Mouse (Mus musculus): ENCODE measurements around the gene Rpl10a. TPM values are rescaled to one million over a fixed set of nuclear protein-coding genes. Genes with fewer than 3 reads are reported as not detected.

The Rpl10a gene
- polyA plus RNA-seq, 1 experiment from 2014 or later, result 305 TPM

DNA sequence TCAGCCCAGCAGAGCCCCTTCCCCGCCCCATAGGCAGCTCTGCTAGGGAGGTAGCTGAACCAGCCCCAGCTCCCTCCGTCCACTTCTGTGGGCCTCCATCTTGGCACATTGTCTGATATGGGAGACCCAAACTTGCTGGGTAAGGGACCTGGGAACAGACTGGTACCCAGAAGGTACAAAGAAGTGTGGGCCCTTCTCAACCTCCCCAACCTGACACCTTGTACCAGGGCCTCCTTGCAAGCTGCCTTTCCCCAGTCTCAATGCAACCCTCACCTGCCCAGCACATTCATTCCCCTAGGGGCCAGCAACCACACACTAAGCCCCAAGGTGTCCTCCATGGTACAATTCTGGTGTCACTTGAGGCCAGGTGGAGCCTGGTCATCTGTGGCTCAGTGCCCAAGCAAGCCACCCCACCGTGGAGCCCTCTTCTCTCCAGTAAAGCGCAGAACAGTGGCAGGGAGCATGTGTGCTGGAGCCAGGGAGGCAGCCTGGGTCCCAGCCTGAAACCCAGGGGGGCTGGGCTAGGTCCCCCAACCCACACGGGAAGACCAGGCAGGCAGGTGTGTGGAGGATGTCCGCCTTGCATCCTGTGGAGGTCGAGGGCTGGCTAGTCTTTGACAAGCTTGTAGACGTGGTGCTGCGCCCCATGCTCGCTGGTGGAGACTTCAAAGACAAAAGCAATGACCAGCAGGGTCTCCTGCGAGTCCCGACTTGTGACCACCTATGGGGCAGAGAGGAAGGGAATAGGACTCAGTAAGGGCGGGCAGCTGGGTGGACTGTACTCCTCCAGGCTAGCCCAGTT is 4.0 kb downstream of the Rpl10a start:
- Histone ChIP-seq H3K36me3 (peaks cover 39% of the 10 kb centered on the region), H3K27ac (peak overlapping the region; percentile 44), H3K9ac (no peak overlapping the region), H3K4me3 (no peak overlapping the region), H3K27me3 (no peaks in the 10 kb centered on the region), H3K9me3 (replicated peaks) (no peaks in the 10 kb centered on the region), H3K4me1 (replicated peaks) (peaks cover 54% of the 10 kb centered on the region), H3K4me2 (no peak overlapping the region)
- no peak for ATAC-seq (replicated peaks; ENCODE audit: insufficient number of reproducible peaks, insufficient read depth, low FRiP score, low read depth)
- WGBS, result 50% methylated on average over 12 of the region's 13 CpGs

DNA sequence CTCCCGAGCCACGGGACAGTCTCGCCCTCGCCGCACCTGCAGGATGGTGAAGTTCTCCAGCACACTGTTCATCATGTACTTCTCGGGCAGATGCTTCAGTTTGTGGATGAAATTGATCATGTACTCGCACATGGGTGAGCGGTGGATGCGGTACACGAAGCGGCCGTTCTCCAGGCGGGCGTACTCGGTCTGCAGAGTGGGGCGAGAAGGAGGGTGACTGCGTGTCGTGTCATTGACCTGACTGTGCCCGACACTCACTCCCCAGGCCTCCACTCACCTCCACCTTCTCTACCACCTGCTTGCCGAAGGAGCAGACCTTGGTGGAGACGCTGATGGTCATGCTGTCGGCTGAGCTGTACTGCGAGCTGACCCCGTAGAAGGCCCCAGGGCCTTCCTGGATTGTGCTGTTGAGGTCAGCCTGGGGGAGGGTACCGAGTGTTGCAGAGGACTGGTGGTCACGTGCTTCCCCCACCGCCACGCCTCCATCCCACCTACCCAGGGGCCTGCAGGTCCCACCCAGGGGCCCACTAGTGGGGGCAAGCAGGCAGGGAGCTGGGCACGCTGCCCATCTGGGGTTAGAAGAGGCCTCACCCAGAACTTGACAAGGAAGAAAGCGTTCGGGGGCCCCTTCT is 4.8 kb downstream of the Rpl10a start:
- peaks cover 47% of the 10 kb centered on the region for H3K4me1 ChIP-seq (replicated peaks)
- H3K9me3 ChIP-seq (replicated peaks), result no peaks in the 10 kb centered on the region
- H3K4me3 ChIP-seq, result no peak overlapping the region
- peak overlapping the region; percentile 26 for H3K9ac ChIP-seq
- 52% methylated on average over 31 of the region's 31 CpGs for WGBS
- H3K4me2 ChIP-seq, result 0 out of 2 replicates have a peak overlapping the region, but pooled peaks have one; percentile 22
- no peak for ATAC-seq (replicated peaks; ENCODE audit: insufficient number of reproducible peaks, insufficient read depth, low FRiP score, low read depth)
- H3K36me3 ChIP-seq, result peaks cover 41% of the 10 kb centered on the region
- H3K27me3 ChIP-seq, result no peaks in the 10 kb centered on the region
- peak overlapping the region; percentile 44 for H3K27ac ChIP-seq

DNA sequence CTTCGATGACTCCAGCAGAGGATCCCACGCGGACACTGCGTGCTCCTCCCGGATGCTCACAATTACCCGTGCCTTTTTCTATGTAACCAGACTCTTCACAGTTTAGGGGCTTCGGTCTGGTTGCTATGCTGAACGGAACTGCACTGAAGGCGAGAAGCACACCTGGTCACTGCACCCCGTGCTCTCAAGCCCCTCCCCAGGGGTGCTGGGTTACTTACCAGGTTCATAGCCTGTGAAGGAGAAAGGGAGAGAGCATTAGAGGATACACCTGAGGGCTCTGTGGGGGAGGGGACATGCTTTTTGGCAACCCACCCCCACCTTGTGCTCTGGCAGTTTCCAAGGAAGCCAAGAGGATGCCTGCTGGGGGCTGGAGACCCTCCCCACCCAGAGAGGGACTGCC is 7.0 kb downstream of the Rpl10a start:
- Histone ChIP-seq H3K27me3 (no peaks in the 10 kb centered on the region), H3K9ac (no peak overlapping the region; the same call in 1 of the 2 replicates), H3K27ac (no peak overlapping the region), H3K4me2 (no peak overlapping the region), H3K9me3 (replicated peaks) (no peaks in the 10 kb centered on the region), H3K36me3 (peaks cover 50% of the 10 kb centered on the region), H3K4me1 (replicated peaks) (peaks cover 44% of the 10 kb centered on the region), H3K4me3 (no peak overlapping the region)
- no peak for ATAC-seq (replicated peaks; ENCODE audit: insufficient number of reproducible peaks, insufficient read depth, low FRiP score, low read depth)
- 79% methylated on average over 10 of the region's 10 CpGs for WGBS

DNA sequence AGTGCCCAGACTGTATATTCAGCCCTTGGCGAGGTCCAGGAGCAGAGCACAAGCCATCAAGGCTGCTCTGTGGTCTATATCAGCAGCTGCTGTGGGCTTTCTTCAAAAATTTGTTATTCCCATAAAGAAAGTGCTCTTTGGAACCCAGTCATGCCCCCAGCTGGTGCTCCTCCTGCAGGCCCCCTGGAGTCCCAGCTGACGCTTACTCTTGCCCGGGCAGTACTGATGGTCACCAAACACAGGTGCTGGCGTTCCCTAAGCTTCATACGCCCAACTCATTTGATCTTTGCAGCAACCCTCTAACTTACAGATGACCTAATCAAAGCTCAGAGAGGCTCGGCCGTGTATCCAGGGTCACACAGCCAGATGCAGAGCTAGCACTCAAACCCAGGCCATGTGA is 9.3 kb downstream of the Rpl10a start:
- no peak overlapping the region for H3K4me2 ChIP-seq
- H3K36me3 ChIP-seq, result peaks cover 34% of the 10 kb centered on the region
- no peak overlapping the region for H3K27ac ChIP-seq
- no peak overlapping the region for H3K9ac ChIP-seq
- WGBS, result 89% methylated on average over 7 of the region's 7 CpGs
- ATAC-seq (replicated peaks; ENCODE audit: insufficient number of reproducible peaks, insufficient read depth, low FRiP score, low read depth), result no peak
- H3K4me1 ChIP-seq (replicated peaks), result peaks cover 46% of the 10 kb centered on the region
- H3K4me3 ChIP-seq, result no peak overlapping the region
- H3K9me3 ChIP-seq (replicated peaks), result no peaks in the 10 kb centered on the region
- H3K27me3 ChIP-seq, result no peaks in the 10 kb centered on the region

DNA sequence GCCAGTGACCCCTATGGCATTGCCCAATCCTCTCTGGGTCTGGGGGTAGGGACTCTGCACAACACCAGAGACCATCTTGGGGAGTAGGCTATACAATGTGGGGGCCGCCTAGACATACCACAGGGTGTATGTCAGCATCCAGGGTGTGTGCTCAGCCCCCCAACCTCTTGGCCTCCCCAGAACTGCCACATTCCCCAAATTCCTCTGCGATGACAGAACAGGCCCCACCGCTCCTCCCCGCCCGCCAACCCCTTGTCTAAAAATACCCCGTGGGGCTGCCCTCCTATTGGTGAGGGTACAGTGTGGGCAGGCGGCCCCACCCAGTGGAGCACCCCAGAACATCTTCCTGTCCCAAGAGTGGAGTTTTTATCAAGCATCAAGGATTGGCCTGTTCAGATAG is 12.3 kb downstream of the Rpl10a start:
- H3K27me3 ChIP-seq, result no peaks in the 10 kb centered on the region
- H3K4me1 ChIP-seq (replicated peaks), result peaks cover 54% of the 10 kb centered on the region
- WGBS, result 44% methylated on average over 7 of the region's 7 CpGs
- H3K4me2 ChIP-seq, result peak overlapping the region; percentile 70
- peak; percentile 28 for ATAC-seq (replicated peaks; ENCODE audit: insufficient number of reproducible peaks, insufficient read depth, low FRiP score, low read depth)
- peak overlapping the region; percentile 40 for H3K4me3 ChIP-seq
- peak overlapping the region; percentile 60 for H3K9ac ChIP-seq
- H3K36me3 ChIP-seq, result peaks cover 26% of the 10 kb centered on the region
- no peaks in the 10 kb centered on the region for H3K9me3 ChIP-seq (replicated peaks)
- peak overlapping the region; percentile 88 for H3K27ac ChIP-seq

DNA sequence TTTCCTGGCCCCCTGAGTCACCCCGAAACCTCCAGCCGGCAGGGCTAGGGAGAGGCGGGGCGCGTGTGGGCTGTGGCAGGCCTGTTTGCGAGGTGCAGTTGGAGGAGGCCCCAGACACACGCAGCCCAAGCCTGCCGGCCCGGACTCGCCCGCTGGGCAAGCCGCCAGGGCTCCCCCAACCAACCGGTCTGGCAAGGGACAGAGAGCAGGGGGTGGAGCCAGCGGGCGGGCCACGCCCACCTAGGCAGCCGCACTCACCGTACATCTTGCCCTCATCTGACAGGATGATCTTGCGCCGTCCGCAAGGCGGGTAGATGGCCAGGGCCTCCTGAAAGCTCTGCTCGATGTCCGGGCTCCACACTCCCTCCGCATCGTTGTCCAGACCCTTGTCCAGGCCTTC is 12.8 kb downstream of the Rpl10a start:
- WGBS, result 6% methylated on average over 26 of the region's 26 CpGs
- Histone ChIP-seq H3K27me3 (no peaks in the 10 kb centered on the region), H3K4me2 (peak overlapping the region; percentile 70), H3K9me3 (replicated peaks) (no peaks in the 10 kb centered on the region), H3K27ac (peak overlapping the region; percentile 88), H3K9ac (peak overlapping the region; percentile 60), H3K4me3 (peak overlapping the region; percentile 40), H3K36me3 (peaks cover 25% of the 10 kb centered on the region), H3K4me1 (replicated peaks) (peaks cover 59% of the 10 kb centered on the region)
- ATAC-seq (replicated peaks; ENCODE audit: insufficient number of reproducible peaks, insufficient read depth, low FRiP score, low read depth), result peak; percentile 83

DNA sequence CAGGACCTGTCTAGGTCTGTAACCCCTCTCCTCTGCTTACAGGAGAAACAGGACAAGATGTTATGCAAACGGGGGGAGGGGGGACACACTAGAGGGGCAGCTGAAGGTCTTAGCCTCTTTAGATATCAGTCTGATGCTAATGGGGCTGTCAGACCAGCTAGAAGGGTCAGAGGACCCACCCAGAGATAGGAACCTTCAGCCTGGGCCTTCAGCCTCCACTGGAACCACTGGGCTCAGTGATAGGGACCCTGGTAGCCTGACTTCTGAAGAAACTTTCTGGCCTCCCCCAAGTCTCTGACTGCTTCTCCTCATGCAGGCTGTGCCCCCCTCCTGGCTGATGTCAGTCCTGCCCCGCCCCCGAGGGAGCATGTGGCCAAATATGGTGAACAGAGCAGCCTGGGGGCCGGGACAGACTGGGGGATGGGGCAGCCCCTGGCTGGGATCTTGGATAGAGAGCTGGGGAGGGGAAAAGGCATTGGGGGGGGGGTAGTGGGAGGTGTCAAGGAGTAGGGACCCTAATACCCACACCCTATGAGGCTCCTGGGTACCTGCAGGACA is 15.9 kb downstream of the Rpl10a start:
- Histone ChIP-seq H3K36me3 (peaks cover 11% of the 10 kb centered on the region), H3K27ac (peak overlapping the region; percentile 80), H3K9ac (peak overlapping the region; percentile 37; the same call in 1 of the 2 replicates), H3K4me1 (replicated peaks) (peaks cover 78% of the 10 kb centered on the region), H3K4me3 (no peak overlapping the region), H3K9me3 (replicated peaks) (no peaks in the 10 kb centered on the region), H3K27me3 (no peaks in the 10 kb centered on the region), H3K4me2 (peak overlapping the region; percentile 53; the same call in 1 of the 2 replicates)
- 14% methylated on average over 4 of the region's 4 CpGs for WGBS
- no peak for ATAC-seq (replicated peaks; ENCODE audit: insufficient number of reproducible peaks, insufficient read depth, low FRiP score, low read depth)

DNA sequence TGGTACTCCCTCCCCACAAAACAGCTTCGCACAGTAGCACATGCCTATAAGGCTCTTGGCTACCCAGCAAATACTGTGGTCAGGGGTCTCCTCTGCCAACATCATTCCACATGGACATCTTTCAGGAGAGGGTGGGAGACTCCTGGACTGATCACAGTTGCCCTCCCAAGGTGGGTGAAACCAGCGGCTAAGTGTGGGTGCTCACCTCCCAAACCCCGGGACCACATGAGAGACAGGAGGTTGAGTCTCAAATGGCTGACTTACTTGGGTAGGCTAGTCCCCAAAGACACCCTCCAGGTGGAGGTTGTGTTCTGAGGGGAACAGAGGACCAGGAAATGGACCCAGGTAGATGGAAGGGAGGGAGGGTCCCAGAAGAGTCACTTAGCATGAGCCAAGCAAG is 16.4 kb downstream of the Rpl10a start:
- peak overlapping the region; percentile 53 for H3K4me2 ChIP-seq
- peaks cover 5% of the 10 kb centered on the region for H3K36me3 ChIP-seq
- H3K9me3 ChIP-seq (replicated peaks), result no peaks in the 10 kb centered on the region
- ATAC-seq (replicated peaks; ENCODE audit: insufficient number of reproducible peaks, insufficient read depth, low FRiP score, low read depth), result no peak
- H3K4me1 ChIP-seq (replicated peaks), result peaks cover 80% of the 10 kb centered on the region
- no peaks in the 10 kb centered on the region for H3K27me3 ChIP-seq
- H3K4me3 ChIP-seq, result no peak overlapping the region
- H3K27ac ChIP-seq, result peak overlapping the region; percentile 80
- WGBS, result 45% methylated on average over 3 of the region's 3 CpGs
- H3K9ac ChIP-seq, result peak overlapping the region; percentile 43; the same call in 1 of the 2 replicates

DNA sequence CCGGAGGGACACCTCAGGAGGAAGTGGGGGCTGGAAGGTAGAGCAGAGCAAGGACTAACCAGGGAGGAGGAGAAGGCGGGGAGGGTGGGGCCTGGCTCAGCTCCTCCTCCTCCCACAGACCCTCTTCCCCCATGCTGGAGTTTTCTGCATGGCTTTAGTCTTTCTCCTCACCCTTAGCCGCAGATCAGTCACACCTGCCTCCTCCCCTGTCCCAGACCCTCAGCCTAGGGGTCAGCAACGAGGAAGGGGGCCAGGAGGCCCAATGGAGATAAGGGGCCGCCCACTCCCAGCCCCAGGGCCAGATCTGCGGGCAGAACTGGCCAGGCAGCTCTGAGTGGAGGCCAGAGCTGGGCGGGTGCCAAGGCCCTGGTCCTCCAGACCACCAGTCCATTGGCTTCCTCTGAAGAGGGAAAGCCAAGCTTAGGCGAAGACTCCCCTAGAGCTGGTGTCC is 17.0 kb downstream of the Rpl10a start:
- Histone ChIP-seq H3K4me1 (replicated peaks) (peaks cover 76% of the 10 kb centered on the region), H3K4me2 (peak overlapping the region; percentile 53), H3K9ac (peak overlapping the region; percentile 43), H3K4me3 (peak overlapping the region; percentile 22), H3K36me3 (no peaks in the 10 kb centered on the region), H3K9me3 (replicated peaks) (no peaks in the 10 kb centered on the region), H3K27me3 (no peaks in the 10 kb centered on the region), H3K27ac (peak overlapping the region; percentile 80)
- 9% methylated on average over 8 of the region's 8 CpGs for WGBS
- no peak for ATAC-seq (replicated peaks; ENCODE audit: insufficient number of reproducible peaks, insufficient read depth, low FRiP score, low read depth)

DNA sequence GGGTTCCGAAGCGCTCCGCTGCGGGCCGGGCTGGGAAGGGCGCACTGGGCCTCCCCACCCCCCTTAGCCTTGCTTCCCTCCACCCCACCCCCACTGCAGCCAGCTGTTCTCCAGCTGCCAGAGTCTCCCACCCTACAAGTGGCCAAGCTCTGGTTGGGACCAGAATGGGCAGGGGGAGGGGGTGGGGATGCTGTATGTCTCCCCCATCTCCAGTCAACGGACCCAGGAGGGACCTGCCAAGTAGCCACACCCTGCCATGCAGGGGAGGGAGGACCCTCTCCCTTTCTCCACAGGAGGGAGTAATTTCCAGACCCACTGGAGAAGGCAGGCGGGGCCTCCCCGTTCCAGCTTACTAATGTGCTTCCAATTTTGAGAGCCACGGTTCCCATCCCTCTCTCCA is 17.6 kb downstream of the Rpl10a start:
- no peaks in the 10 kb centered on the region for H3K36me3 ChIP-seq
- peak overlapping the region; percentile 43 for H3K9ac ChIP-seq
- 14% methylated on average over 10 of the region's 10 CpGs for WGBS
- H3K4me3 ChIP-seq, result peak overlapping the region; percentile 22
- ATAC-seq (replicated peaks; ENCODE audit: insufficient number of reproducible peaks, insufficient read depth, low FRiP score, low read depth), result no peak
- H3K27me3 ChIP-seq, result no peaks in the 10 kb centered on the region
- peak overlapping the region; percentile 80 for H3K27ac ChIP-seq
- H3K4me2 ChIP-seq, result peak overlapping the region; percentile 53
- H3K9me3 ChIP-seq (replicated peaks), result no peaks in the 10 kb centered on the region
- peaks cover 71% of the 10 kb centered on the region for H3K4me1 ChIP-seq (replicated peaks)

DNA sequence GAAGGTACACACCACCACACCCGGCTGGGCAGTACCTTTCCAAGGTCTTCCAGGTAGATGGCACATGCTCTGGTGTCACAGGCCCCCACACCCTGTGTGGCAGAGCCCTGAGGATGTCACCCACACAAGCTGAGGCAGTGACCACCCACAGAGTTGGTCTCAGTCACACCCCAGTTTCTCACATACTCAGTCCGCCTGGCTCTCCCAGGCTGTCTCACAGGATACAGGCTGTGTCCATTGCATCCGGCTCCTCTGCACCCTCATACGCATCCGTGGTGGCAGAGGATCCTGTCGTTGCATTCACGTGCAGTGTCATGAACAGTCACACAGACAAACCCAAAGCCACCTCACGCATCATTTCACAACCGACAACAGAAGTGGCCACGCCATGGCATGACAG is 19.1 kb downstream of the Rpl10a start:
- Histone ChIP-seq H3K27me3 (peaks cover 9% of the 10 kb centered on the region), H3K9ac (no peak overlapping the region), H3K9me3 (replicated peaks) (no peaks in the 10 kb centered on the region), H3K4me2 (no peak overlapping the region), H3K4me1 (replicated peaks) (peaks cover 69% of the 10 kb centered on the region), H3K27ac (no peak overlapping the region), H3K4me3 (no peak overlapping the region), H3K36me3 (no peaks in the 10 kb centered on the region)
- 75% methylated on average over 10 of the region's 10 CpGs for WGBS
- no peak for ATAC-seq (replicated peaks; ENCODE audit: insufficient number of reproducible peaks, insufficient read depth, low FRiP score, low read depth)

Data from heart, embryonic 15.5 days (tissue).